Mouse (Mus musculus) mesoderm, embryonic 11.5 days (tissue): Measurements from ENCODE around the gene Epb41l4b.

ENCODE experiments used
- DNase-seq: peaks from one replicate; pipeline ENCODE4 v3.0.0-alpha.2; 2012; ENCODE audit warnings: low read depth, low spot score

The Epb41l4b gene

GRCm38 (mm10) chr4:57066936-57067335 lies 76.3 kb downstream of the Epb41l4b start:
- no peak for DNase-seq

GRCm38 (mm10) chr4:57065273-57065672 lies 78.0 kb downstream of the Epb41l4b start:
- peak; percentile 68 for DNase-seq

GRCm38 (mm10) chr4:57064830-57065229 lies 78.4 kb downstream of the Epb41l4b start:
- no peak for DNase-seq

GRCm38 (mm10) chr4:57060319-57060831 lies 82.9 kb downstream of the Epb41l4b start:
- no peak for DNase-seq

DNA sequence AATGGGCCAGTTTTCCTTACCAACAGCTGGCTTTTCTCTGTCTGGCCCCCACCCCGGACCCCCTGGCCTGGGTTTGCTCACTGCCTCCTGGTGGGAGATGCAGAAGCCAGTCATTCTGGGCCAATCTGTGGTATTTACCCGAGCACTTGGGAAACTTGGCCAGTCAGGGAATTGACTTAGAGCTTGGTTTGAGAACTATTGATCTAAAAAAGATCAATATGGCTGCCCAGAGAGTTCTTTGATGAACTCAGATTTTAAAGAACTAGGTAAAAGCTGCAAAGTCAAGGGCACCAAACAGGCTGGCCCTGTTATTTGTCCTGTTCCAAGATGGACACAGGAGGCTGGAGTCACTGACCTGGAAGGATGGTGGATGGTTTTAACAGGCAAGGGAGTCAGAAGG lies 84.6 kb downstream of the Epb41l4b start:
- DNase-seq: no peak

DNA sequence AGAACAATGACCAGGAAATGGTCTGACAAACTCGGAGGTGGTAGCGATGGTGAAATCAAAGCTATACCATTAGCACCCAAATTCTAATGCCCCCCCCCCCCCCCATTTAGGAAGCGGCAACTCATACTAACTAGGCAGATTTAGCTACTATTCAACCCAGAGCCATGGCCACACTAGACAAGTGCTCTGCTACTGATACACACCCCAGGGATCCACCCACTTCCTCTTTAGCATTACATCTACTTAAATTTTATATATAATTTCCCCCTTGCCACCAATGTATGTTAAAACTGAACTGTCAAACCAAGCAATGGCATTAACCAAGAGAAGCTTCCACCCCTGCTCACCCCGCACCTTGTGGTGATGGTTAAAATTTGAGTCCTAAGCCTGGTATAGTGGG lies 85.6 kb downstream of the Epb41l4b start:
- DNase-seq: no peak

GRCm38 (mm10) chr4:57055635-57056034 lies 87.6 kb downstream of the Epb41l4b start:
- no peak for DNase-seq

- DNase-seq: no peak
Measured at GRCm38 (mm10) chr4:57049281-57049921, 93.8 kb downstream of the Epb41l4b start.

DNA sequence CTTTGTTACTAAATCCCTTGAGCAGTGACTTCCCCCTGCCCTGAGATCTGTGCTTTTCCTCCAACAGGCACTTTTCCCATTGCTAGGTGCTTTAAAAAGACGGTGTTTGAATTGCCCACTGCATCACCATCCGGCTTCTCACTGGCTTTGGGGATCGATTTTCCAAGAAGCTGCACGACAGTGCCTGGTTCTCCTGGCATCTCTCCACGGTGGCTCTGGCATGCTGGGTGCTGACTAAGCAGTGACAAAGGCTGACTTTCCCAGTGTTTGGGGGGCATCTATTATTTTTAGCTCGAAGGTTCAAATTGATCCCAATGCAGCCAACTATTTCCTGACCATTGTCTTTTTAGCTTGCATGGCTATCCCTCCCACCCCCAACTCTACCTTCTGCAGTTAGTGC lies 94.7 kb downstream of the Epb41l4b start:
- no peak for DNase-seq

DNA sequence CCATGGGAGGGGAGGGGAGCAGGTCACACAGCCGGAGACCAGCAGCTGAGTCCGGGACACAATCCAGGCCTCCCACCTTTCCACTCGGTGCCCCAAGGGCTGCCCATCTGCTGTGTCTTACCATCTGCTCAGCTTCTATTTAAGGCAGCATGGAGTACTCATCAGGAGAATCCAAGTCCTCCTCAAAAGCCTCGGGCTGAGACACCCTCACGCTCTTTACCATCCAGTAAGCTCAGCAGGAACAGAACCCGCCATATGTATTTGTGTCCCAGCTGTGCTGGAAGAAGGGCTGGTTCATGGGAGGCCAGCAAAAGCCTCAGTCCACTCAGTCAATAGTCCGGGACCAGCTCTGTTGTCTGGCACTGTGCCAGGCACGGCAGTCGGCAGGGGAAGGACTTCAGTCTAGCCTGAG lies 97.1 kb downstream of the Epb41l4b start:
- DNase-seq: no peak

GRCm38 (mm10) chr4:57043621-57044020 lies 99.6 kb downstream of the Epb41l4b start:
- no peak for DNase-seq

GRCm38 (mm10) chr4:57041661-57042060 lies 101.6 kb downstream of the Epb41l4b start:
- no peak for DNase-seq

DNA sequence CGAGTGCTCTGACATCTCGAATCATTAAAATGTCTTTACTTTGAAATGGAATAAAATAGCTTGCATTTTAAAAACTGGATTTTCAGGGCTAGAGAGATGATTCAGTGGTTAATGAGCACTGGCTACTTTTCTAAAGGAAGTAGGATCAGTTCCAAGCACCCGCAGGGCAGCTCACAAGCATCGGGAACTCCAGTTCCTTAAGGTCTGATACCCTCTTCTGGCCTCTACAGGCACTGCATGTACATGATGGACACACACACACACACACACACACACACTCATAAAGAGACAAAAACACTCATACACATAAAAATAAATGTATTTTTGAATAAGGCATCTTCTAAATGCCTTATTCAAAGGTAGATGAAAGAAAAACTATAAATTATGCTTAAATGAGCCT lies 102.0 kb downstream of the Epb41l4b start:
- DNase-seq: no peak

GRCm38 (mm10) chr4:57040481-57040880 lies 102.8 kb downstream of the Epb41l4b start:
- DNase-seq: peak; percentile 33

DNA sequence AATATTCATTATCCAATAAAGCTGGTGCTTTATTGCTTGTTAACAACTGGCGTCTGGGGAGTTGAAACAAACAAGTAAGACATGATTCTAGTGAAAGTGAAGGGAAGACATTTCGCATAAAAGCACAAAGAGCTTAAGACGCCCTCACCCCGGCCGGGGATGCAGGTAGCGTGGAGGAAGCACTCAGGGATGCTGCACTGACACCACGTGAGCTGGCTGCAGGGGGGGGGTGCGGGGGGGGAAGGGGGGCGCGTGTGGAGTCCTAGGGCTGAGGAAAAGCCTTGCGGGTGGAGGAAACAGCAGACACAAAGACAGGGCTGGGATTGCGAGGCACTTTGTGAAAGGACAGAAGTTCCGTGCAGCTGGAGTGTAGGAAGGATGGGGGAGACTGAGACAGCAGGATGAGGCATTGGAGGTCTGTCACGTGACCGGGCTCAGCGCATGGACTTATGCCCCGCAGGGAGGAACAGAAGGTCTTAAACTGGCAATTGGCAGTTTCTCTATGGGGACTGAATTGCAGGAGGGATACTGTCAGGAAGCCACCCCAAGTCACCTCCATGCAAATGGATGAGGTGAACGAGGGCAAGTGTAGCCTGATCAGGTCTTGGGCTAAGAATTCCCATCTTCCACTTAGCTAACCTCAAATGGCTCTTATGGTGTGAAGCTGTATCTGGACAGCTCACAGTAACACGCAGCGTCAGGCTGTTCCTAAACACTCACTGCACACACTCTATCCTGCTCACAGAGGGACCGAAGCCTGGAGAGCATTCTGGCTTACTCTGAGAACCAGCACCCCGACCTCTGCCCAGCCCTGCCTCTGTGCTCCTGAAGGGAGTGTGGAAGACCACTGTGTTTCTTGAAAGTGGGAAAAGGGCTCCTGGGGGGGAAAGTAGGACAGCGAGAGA lies 103.9 kb downstream of the Epb41l4b start:
- DNase-seq: peak; percentile 62

DNA sequence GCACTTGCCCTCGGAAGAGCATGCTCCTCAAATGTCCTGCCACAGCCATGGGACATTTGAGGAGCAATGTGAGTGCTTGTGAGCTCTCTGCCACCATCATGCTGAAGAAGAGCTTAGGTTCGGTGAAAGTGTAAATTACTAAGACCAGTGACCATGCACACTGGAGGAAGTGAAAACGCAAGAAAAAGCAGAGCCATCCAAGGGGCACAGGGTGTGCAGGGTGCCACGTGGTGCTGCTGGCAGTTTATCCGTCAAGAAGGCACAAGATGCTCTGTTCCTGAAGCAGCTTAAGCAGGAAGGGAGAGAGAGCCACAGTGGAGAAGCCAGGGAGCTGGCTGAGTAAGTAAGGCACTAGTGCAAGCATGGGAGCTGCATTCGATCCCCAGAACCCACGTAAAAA lies 105.7 kb downstream of the Epb41l4b start:
- DNase-seq: no peak

- DNase-seq: no peak
Measured at GRCm38 (mm10) chr4:57034169-57034568, 109.1 kb downstream of the Epb41l4b start.

GRCm38 (mm10) chr4:57031440-57031839 lies 111.8 kb downstream of the Epb41l4b start:
- no peak for DNase-seq

- DNase-seq: no peak
Measured at GRCm38 (mm10) chr4:57027954-57028353, 115.3 kb downstream of the Epb41l4b start.

GRCm38 (mm10) chr4:57023527-57023926 lies 119.7 kb downstream of the Epb41l4b start:
- DNase-seq: no peak

- no peak for DNase-seq
Measured at GRCm38 (mm10) chr4:57021288-57021687, 121.9 kb downstream of the Epb41l4b start.

DNA sequence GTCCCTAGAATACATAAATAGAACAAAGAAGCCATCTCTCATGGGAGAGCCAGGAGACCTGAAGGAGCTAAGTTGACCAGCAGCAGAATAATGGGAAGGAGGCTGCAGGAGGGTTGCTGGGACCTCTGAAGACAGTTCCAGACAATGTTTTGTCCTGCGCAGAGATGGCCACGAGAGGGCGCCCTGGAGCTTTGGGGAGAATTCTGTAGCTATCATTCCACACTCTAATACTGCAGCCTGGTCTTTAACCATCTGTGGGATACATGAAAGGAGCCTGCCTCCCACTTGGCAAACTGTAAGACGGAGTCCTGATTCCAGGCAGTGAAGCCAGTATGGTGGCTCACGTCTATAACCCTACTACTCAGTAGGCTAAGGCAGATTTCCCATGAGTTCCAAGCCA lies 126.0 kb downstream of the Epb41l4b start:
- peak; percentile 72 for DNase-seq
